Mouse (Mus musculus) c-Kit-negative CD71-positive TER-119-positive erythroid progenitor cells, embryonic 14.5 days (primary cell): ENCODE data around the gene Psmb8.
"Not testable (repeated sequence)": the region's sequence is repeated elsewhere in the genome, so short reads cannot be mapped to it uniquely, and the experiment has no call there.

Experiments
- DNase-seq: peaks from one replicate; pipeline ENCODE4 v3.0.0-alpha.2; 2013; ENCODE audit warnings: low read depth, low spot score

Psmb8 gene

GRCm38 (mm10) chr17:34211746-34212365, 14.3 kb downstream of the Psmb8 start:
- no peak for DNase-seq

- DNase-seq: no peak
Observed at GRCm38 (mm10) chr17:34213936-34214335, 16.4 kb downstream of the Psmb8 start.

GRCm38 (mm10) chr17:34215176-34215575, 17.7 kb downstream of the Psmb8 start:
- DNase-seq: no peak

- DNase-seq: no peak
Observed at GRCm38 (mm10) chr17:34217216-34217928, 19.9 kb downstream of the Psmb8 start.

- DNase-seq: no peak
Observed at GRCm38 (mm10) chr17:34217986-34218385, 20.5 kb downstream of the Psmb8 start.

- DNase-seq: no peak
Observed at GRCm38 (mm10) chr17:34218675-34219074, 21.2 kb downstream of the Psmb8 start.

- DNase-seq: not testable (repeated sequence)
Observed at GRCm38 (mm10) chr17:34219096-34219495, 21.6 kb downstream of the Psmb8 start.

- DNase-seq: not testable (repeated sequence)
Observed at GRCm38 (mm10) chr17:34219801-34220200, 22.3 kb downstream of the Psmb8 start.

- DNase-seq: not testable (repeated sequence)
Observed at GRCm38 (mm10) chr17:34220401-34220800, 22.9 kb downstream of the Psmb8 start.

GRCm38 (mm10) chr17:34224816-34225215, 27.3 kb downstream of the Psmb8 start:
- DNase-seq: no peak

GRCm38 (mm10) chr17:34225426-34225825, 27.9 kb downstream of the Psmb8 start:
- no peak for DNase-seq

GRCm38 (mm10) chr17:34225911-34226310, 28.4 kb downstream of the Psmb8 start:
- not testable (repeated sequence) for DNase-seq

GRCm38 (mm10) chr17:34230971-34231370, 33.5 kb downstream of the Psmb8 start:
- not testable (repeated sequence) for DNase-seq

- not testable (repeated sequence) for DNase-seq
Observed at GRCm38 (mm10) chr17:34232021-34232420, 34.5 kb downstream of the Psmb8 start.

- DNase-seq: no peak
Observed at GRCm38 (mm10) chr17:34234926-34235325, 37.4 kb downstream of the Psmb8 start.

GRCm38 (mm10) chr17:34236691-34237090, 39.2 kb downstream of the Psmb8 start:
- DNase-seq: no peak

GRCm38 (mm10) chr17:34237741-34238140, 40.2 kb downstream of the Psmb8 start:
- no peak for DNase-seq

- DNase-seq: no peak
Observed at GRCm38 (mm10) chr17:34238706-34239105, 41.2 kb downstream of the Psmb8 start, which contains the start of gene H2-Ob. H2-Ob (plus strand) TSS chr17:34238903.

- DNase-seq: no peak
Observed at GRCm38 (mm10) chr17:34239601-34240041, 42.1 kb downstream of the Psmb8 start.

- no peak for DNase-seq
Observed at GRCm38 (mm10) chr17:34240366-34240765, 42.8 kb downstream of the Psmb8 start.

GRCm38 (mm10) chr17:34240916-34241315, 43.4 kb downstream of the Psmb8 start:
- no peak for DNase-seq

GRCm38 (mm10) chr17:34244656-34245055, 47.1 kb downstream of the Psmb8 start:
- no peak for DNase-seq

- no peak for DNase-seq
Observed at GRCm38 (mm10) chr17:34247047-34247446, 49.5 kb downstream of the Psmb8 start.
